Mouse (Mus musculus) MEL (cell line): ENCODE results near the gene Gm42791. TPM values are rescaled to one million over a fixed set of nuclear protein-coding genes. Genes with fewer than 3 reads are reported as not detected.

Experiments
- DNase-seq: peaks from one replicate; pipeline ENCODE4 v3.0.0; 2011; ENCODE audit warnings: low read depth, low spot score
- H3K27ac ChIP-seq: 2 replicates; pipeline ENCODE4 v1.5.1; 2012; ENCODE audit warnings: low read depth, mild to moderate bottlenecking, control low read depth, low read length, moderate library complexity; ENCODE audit not compliant: control insufficient read depth
- H3K27me3 ChIP-seq, 2 experiments: fragments of 150-350 bp in 1 of 2; sonication (generic) in 1 of 2; 2 replicates each; pipeline ENCODE4 v1.6.1; 2012; ENCODE audit warnings: low read length in 2 of 2, mild to moderate bottlenecking in 2 of 2, improper control_type of control experiment in 1 of 2, moderate library complexity in 1 of 2; ENCODE audit not compliant: insufficient read depth in 2 of 2, control insufficient read depth in 1 of 2
- H3K36me3 ChIP-seq, 2 experiments: 2 replicates each; pipeline ENCODE4 v1.6.1; 2012 to 2014; ENCODE audit warnings: low read length in 2 of 2, improper control_type of control experiment in 1 of 2, inconsistent platforms in 1 of 2, mild to moderate bottlenecking in 1 of 2; ENCODE audit not compliant: insufficient read depth in 2 of 2, control insufficient read depth in 1 of 2
- H3K4me1 ChIP-seq, 2 experiments: fragments of 150-350 bp in 1 of 2; sonication (generic) in 1 of 2; 2 replicates each; pipeline ENCODE4 v1.6.1; 2012; ENCODE audit warnings: low read length in 2 of 2, improper control_type of control experiment in 1 of 2, mild to moderate bottlenecking in 1 of 2; ENCODE audit not compliant: insufficient read depth in 2 of 2, control insufficient read depth in 1 of 2
- H3K4me3 ChIP-seq, 2 experiments: fragments of 150-350 bp in 1 of 2; sonication (generic) in 1 of 2; 2 replicates each; pipeline ENCODE4 v1.5.1; 2012; ENCODE audit warnings: low read depth in 2 of 2, low read length in 2 of 2, mild to moderate bottlenecking in 2 of 2, moderate library complexity in 2 of 2, control low read depth in 1 of 2, improper control_type of control experiment in 1 of 2; ENCODE audit not compliant: control insufficient read depth in 1 of 2, insufficient read depth in 1 of 2
- H3K79me2 ChIP-seq: 2 replicates; pipeline ENCODE4 v1.6.1; 2012; ENCODE audit warnings: mild to moderate bottlenecking, low read length, moderate library complexity; ENCODE audit not compliant: control insufficient read depth, poor library complexity, insufficient read depth
- H3K9ac ChIP-seq: 2 replicates; pipeline ENCODE4 v1.6.1; 2012; ENCODE audit warnings: low read depth, mild to moderate bottlenecking, control low read depth, low read length, moderate library complexity; ENCODE audit not compliant: control insufficient read depth, poor library complexity, severe bottlenecking
- H3K9me3 ChIP-seq: fragments of 150-350 bp; sonication (generic); replicated peaks from 2 replicates; pipeline ENCODE4 v1.6.1; 2012; ENCODE audit warnings: mild to moderate bottlenecking, low read length, improper control_type of control experiment, moderate library complexity; ENCODE audit not compliant: insufficient read depth
- BHLHE40 ChIP-seq: IDR thresholded peaks from 2 replicates; pipeline ENCODE4 v1.6.1; 2012; ENCODE audit warnings: low read depth, mild to moderate bottlenecking, inconsistent platforms, low read length, improper control_type of control experiment, borderline replicate concordance
- CHD1 ChIP-seq: IDR thresholded peaks from 2 replicates; pipeline ENCODE4 v1.6.1; 2012; ENCODE audit warnings: low read depth, mild to moderate bottlenecking, inconsistent platforms, low read length, improper control_type of control experiment
- CTCF ChIP-seq, 3 experiments: IDR thresholded peaks in 2 of 3; conservative IDR thresholded peaks in 1 of 3; 2 replicates each; pipeline ENCODE4 v1.5.1; 2011 to 2012; ENCODE audit warnings: low read length in 3 of 3, low read depth in 2 of 3, mild to moderate bottlenecking in 2 of 3, improper control_type of control experiment in 1 of 3, inconsistent platforms in 1 of 3, mixed read lengths in 1 of 3, moderate library complexity in 1 of 3; ENCODE audit not compliant: control insufficient read depth in 1 of 3, insufficient read depth in 1 of 3, poor library complexity in 1 of 3, severe bottlenecking in 1 of 3
- E2F4 ChIP-seq: IDR thresholded peaks from 2 replicates; pipeline ENCODE4 v1.6.1; 2011; ENCODE audit warnings: low read depth, low read length, improper control_type of control experiment, borderline replicate concordance
- ELF1 ChIP-seq: IDR thresholded peaks from 2 replicates; pipeline ENCODE4 v1.6.1; 2014; ENCODE audit warnings: low read depth, mild to moderate bottlenecking, inconsistent platforms, low read length, improper control_type of control experiment, moderate library complexity
- GABPA ChIP-seq: IDR thresholded peaks from 2 replicates; pipeline ENCODE4 v1.6.1; 2012; ENCODE audit warnings: low read depth, mild to moderate bottlenecking, inconsistent platforms, low read length, improper control_type of control experiment, moderate library complexity
- HCFC1 ChIP-seq: IDR thresholded peaks from 2 replicates; pipeline ENCODE4 v1.6.1; 2012; ENCODE audit warnings: low read depth, mild to moderate bottlenecking, inconsistent platforms, low read length, improper control_type of control experiment, moderate library complexity
- KAT2A ChIP-seq: conservative IDR thresholded peaks from 2 replicates; pipeline ENCODE4 v1.6.1; 2012; ENCODE audit warnings: low read depth, low read length, improper control_type of control experiment, inconsistent platforms
- MAFK ChIP-seq: IDR thresholded peaks from 2 replicates; pipeline ENCODE4 v1.6.1; 2011; ENCODE audit warnings: low read depth, mild to moderate bottlenecking, low read length, improper control_type of control experiment, borderline replicate concordance
- MAZ ChIP-seq: IDR thresholded peaks from 2 replicates; pipeline ENCODE4 v1.6.1; 2012; ENCODE audit warnings: low read depth, mild to moderate bottlenecking, inconsistent platforms, low read length, improper control_type of control experiment
- MYB ChIP-seq: IDR thresholded peaks from 2 replicates; pipeline ENCODE4 v1.6.1; 2011; ENCODE audit warnings: mild to moderate bottlenecking, low read depth, low read length, improper control_type of control experiment
- MYC ChIP-seq: IDR thresholded peaks from 2 replicates; pipeline ENCODE4 v1.6.1; 2011; ENCODE audit warnings: low read depth, mild to moderate bottlenecking, low read length, improper control_type of control experiment, moderate library complexity
- NELFE ChIP-seq: IDR thresholded peaks from 2 replicates; pipeline ENCODE4 v1.6.1; 2011; ENCODE audit warnings: low read depth, low read length, improper control_type of control experiment
- POLR2AphosphoS2 ChIP-seq: IDR thresholded peaks from 2 replicates; pipeline ENCODE4 v1.6.1; 2011; ENCODE audit warnings: low read length, improper control_type of control experiment
- RAD21 ChIP-seq: IDR thresholded peaks from 2 replicates; pipeline ENCODE4 v1.6.1; 2011; ENCODE audit warnings: mild to moderate bottlenecking, low read depth, low read length, improper control_type of control experiment
- SMC3 ChIP-seq: IDR thresholded peaks from 2 replicates; pipeline ENCODE4 v1.6.1; 2011; ENCODE audit warnings: low read depth, low read length, improper control_type of control experiment
- TAL1 ChIP-seq: IDR thresholded peaks from 2 replicates; pipeline ENCODE4 v1.6.1; 2012; ENCODE audit warnings: mild to moderate bottlenecking, inconsistent platforms, low read length, moderate library complexity, mixed read lengths
- USF1 ChIP-seq: IDR thresholded peaks from 2 replicates; pipeline ENCODE4 v1.6.1; 2014; ENCODE audit warnings: low read depth, mild to moderate bottlenecking, inconsistent platforms, low read length, improper control_type of control experiment, moderate library complexity
- USF2 ChIP-seq, 2 experiments: IDR thresholded peaks; 2 replicates each; pipeline ENCODE4 v1.6.1; 2011 to 2012; ENCODE audit warnings: improper control_type of control experiment in 2 of 2, low read length in 2 of 2, borderline replicate concordance in 1 of 2, inconsistent platforms in 1 of 2, low read depth in 1 of 2, mild to moderate bottlenecking in 1 of 2; ENCODE audit not compliant: insufficient read depth in 1 of 2
- ZNF384 ChIP-seq: IDR thresholded peaks from 2 replicates; pipeline ENCODE4 v1.6.1; 2012; ENCODE audit warnings: low read depth, mild to moderate bottlenecking, inconsistent platforms, low read length, improper control_type of control experiment
- polyA plus RNA-seq, 2 experiments: library from polyadenylated mRNA; stranded (reverse) in 1 of 2; unstranded in 1 of 2; fragments of >175 nt in 1 of 2; fragments of >200 nt in 1 of 2; gene quantifications; 2 replicates each; pipeline versions ENCODE4 v1.2.1 to v1.2.4; 2012; ENCODE audit warnings: low replicate concordance in 2 of 2, low read depth in 1 of 2; ENCODE audit not compliant: insufficient read length in 2 of 2, insufficient read depth in 1 of 2, missing spikeins in 1 of 2
- total RNA-seq: library from RNA; depleted of rRNA; stranded (reverse); fragments of 300-350 nt; gene quantifications from 2 replicates; pipeline ENCODE4 v1.2.3, GENCODE M21; 2012

Gene Gm42791
- total and polyA plus RNA-seq, 3 experiments, result 1.2 to 2.1 TPM; not detected in 1

GRCm38 (mm10) chr5:148928382-148929115 is 66.4 kb downstream of the Gm42791 start (continued):
- no peak for TF ChIP-seq RAD21
- peak; percentile 95; the same call in 1 of the 2 replicates for TF ChIP-seq KAT2A
- TF ChIP-seq SMC3, result no peak
- TF ChIP-seq MAFK, result peak; percentile 87
- TF ChIP-seq NELFE, result peak; percentile 66
- TF ChIP-seq POLR2AphosphoS2, result no peak; the same call in 1 of the 2 replicates
- no peak for TF ChIP-seq MAZ
- TF ChIP-seq BHLHE40, result no peak
- no peak for TF ChIP-seq ZNF384
- TF ChIP-seq GABPA, result no peak
- no peak for TF ChIP-seq E2F4

- TF ChIP-seq HCFC1 (no peak), SMC3 (peak; percentile 36), TAL1 (no peak), ELF1 (0 out of 2 replicates have a peak, but pooled peaks have one; percentile 22), CTCF (IDR thresholded peaks at IDR 0.05 in 2 of 3, conservative IDR thresholded peaks at IDR 0.05 in 1 of 3; ENCODE audit: control insufficient read depth in 1 of 3, insufficient read depth in 1 of 3, low read depth in 2 of 3, low read length in 3 of 3, poor library complexity in 1 of 3, severe bottlenecking in 1 of 3) (peak in 1 of 3 experiments; percentile 30; a peak in 1 of 6 replicates), USF2 (IDR thresholded peaks at IDR 0.05; ENCODE audit: borderline replicate concordance in 1 of 2, insufficient read depth in 1 of 2, low read depth in 1 of 2, low read length in 2 of 2) (no peak), NELFE (no peak), CHD1 (peak; percentile 90; the same call in 1 of the 2 replicates), MYB (no peak), USF1 (no peak), MYC (peak; percentile 39; the same call in 1 of the 2 replicates)
- TF ChIP-seq, all 39 proteins: peak for 5
- peaks cover 0 to 17% of the 10 kb centered on the region in 2 experiments; a peak in 2 of 4 replicates for H3K36me3 ChIP-seq
Measured at GRCm38 (mm10) chr5:148927717-148928223, 67.2 kb downstream of the Gm42791 start.

More at GRCm38 (mm10) chr5:148927717-148928223, 67.2 kb downstream of the Gm42791 start:
- Histone ChIP-seq H3K4me1 (peaks cover 0 to 12% of the 10 kb centered on the region in 2 experiments), H3K79me2 (peaks cover 13% of the 10 kb centered on the region), H3K9me3 (no peaks in the 10 kb centered on the region), H3K27me3 (no peaks in the 10 kb centered on the region), H3K9ac (peak overlapping the region; percentile 93), H3K4me3 (peak overlapping the region; percentile 71 to 94), H3K27ac (peak overlapping the region; percentile 94)
- DNase-seq, result no peak
